11 mouse cellular contexts compared by ENCODE assay signal in the genomic region with DNA sequence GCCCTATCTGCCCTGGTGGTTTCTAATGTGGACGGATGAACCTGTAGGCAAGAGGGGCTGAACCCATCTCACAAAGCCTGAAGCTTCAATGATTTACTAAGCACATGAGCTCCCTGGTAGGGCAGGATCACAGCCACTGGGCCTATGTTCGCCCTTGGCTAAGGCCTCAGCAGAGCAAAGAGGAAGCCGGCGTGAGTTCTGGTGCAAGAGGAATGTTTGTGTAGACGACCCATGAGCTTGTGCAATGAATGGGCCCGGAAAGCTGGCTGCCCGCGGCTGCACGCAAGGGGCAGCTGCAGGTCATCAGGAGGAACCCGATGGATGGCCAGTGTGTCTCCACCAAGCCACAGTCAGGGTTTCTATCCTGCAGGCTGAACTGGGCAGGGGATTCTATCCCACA. TPM values are rescaled to one million over a fixed set of nuclear protein-coding genes. Genes with fewer than 3 reads are reported as not detected.
DNase-seq lines count a peak whose midpoint lies in the region; ATAC-seq and TF ChIP-seq lines count a peak whose summit lies in the region.
"Had no signal": no experiment of that assay in that cellular context is flagged by ENCODE, and none has a peak within 500 bp of the region (broad histone marks: within the 10 kb centered on the region; RNA-seq: fewer than 3 reads in every experiment).

No protein-coding gene starts in this region.

- peak; percentile 33 for DNase-seq in kidney, adult 11 months
- no peak for DNase-seq in kidney, adult 8-10 months
- peak; percentile 48 for DNase-seq in Muller cell, postnatal 12 days (ENCODE audit: inconsistent ontology term)
- peak; percentile 56 for DNase-seq in lung, postnatal 10 days
- no peak for DNase-seq in cerebellum, postnatal 14 days
- DNase-seq in cerebellum, postnatal 10 days, result no peak

- H3K27ac ChIP-seq in bone marrow macrophage, adult 2 months (ENCODE audit: insufficient read depth, low read depth, low read length), result peak overlapping the region; percentile 60

- ATAC-seq in activated CD4-positive, CD25-positive, alpha-beta regulatory T cell, adult 4 months, result no peak

- no peak overlapping the region for H3K4me3 ChIP-seq in bone marrow macrophage, adult 2 months (ENCODE audit: insufficient read depth, low read length)
- H3K4me3 ChIP-seq: myocyte had no signal

- TF ChIP-seq POLR2A in bone marrow macrophage, adult 2 months (IDR thresholded peaks at IDR 0.05; ENCODE audit: borderline replicate concordance, low read depth, low read length), result no peak

- no peak for TF ChIP-seq CTCF in bone marrow macrophage, adult 2 months (IDR thresholded peaks at IDR 0.05; ENCODE audit: low read depth, low read length)

- peaks cover 37% of the 10 kb centered on the region for H3K4me1 ChIP-seq in bone marrow macrophage, adult 2 months (ENCODE audit: control insufficient read depth, insufficient read depth, low read length)

RNA-seq across cellular contexts. Expression of gene Egfl7, which starts 30.0 kb away (rescaled TPM):
- 1.5 TPM in 1 of 2 replicates, not detected in the other for polyA plus RNA-seq in bone marrow macrophage, adult 2 months (2012; ENCODE audit: insufficient read depth, insufficient read length, missing spikeins)
- polyA plus RNA-seq in activated CD4-positive, CD25-positive, alpha-beta regulatory T cell, adult 4 months (2017; shearing (Covaris generic)), result 1 to 10 TPM in 1 of 2 experiments, under 1 TPM in 1; 0.95 to 1.3 TPM

RNA-seq across cellular contexts. Expression of gene Notch1, which starts 33.3 kb away (rescaled TPM):
- 27.6 and 36.4 TPM in 2 replicates for polyA plus RNA-seq in bone marrow macrophage, adult 2 months (2012; ENCODE audit: insufficient read depth, insufficient read length, missing spikeins)
- polyA plus RNA-seq in activated CD4-positive, CD25-positive, alpha-beta regulatory T cell, adult 4 months (2017; shearing (Covaris generic)), result 10 to 100 TPM; 22.2 to 28.7 TPM

RNA-seq across cellular contexts. Expression of gene Gm20532, which starts 36.6 kb away (rescaled TPM):
- polyA plus RNA-seq in bone marrow macrophage, adult 2 months (2012; ENCODE audit: insufficient read depth, insufficient read length, missing spikeins), result not detected in 2 replicates
- polyA plus RNA-seq in activated CD4-positive, CD25-positive, alpha-beta regulatory T cell, adult 4 months (2017; shearing (Covaris generic)), result not detected
- polyA plus RNA-seq: brain, embryonic 14.5 days; limb, embryonic 11.5 days; myocyte had no signal

RNA-seq across cellular contexts. Expression of gene Agpat2, which starts 54.4 kb away (rescaled TPM):
- 35.3 and 38.5 TPM in 2 replicates for polyA plus RNA-seq in bone marrow macrophage, adult 2 months (2012; ENCODE audit: insufficient read depth, insufficient read length, missing spikeins)
- polyA plus RNA-seq in activated CD4-positive, CD25-positive, alpha-beta regulatory T cell, adult 4 months (2017; shearing (Covaris generic)), result 10 to 100 TPM in 1 of 2 experiments, 1 to 10 TPM in 1; 8.2 to 11.0 TPM

Comparison
In these comparisons a context has a peak if more than half of its experiments do, and no peak if none do; other contexts are left out.
1. DNase-seq: peak in kidney, adult 11 months (single experiment), Muller cell, postnatal 12 days (single experiment) and lung, postnatal 10 days (single experiment); none in kidney, adult 8-10 months (0 of 2), cerebellum, postnatal 14 days (0 of 2) and cerebellum, postnatal 10 days (0 of 2).